Mouse (Mus musculus) lung, adult 2 months (tissue): ENCODE measurements around the gene Tnfrsf26.

Experiments
- CTCF ChIP-seq: fragments of 200-500 bp; IDR thresholded peaks from 2 replicates; pipeline ENCODE4 v1.5.1; 2011; ENCODE audit warnings: mild to moderate bottlenecking, low read length, control low read depth; ENCODE audit not compliant: insufficient read depth
- POLR2A ChIP-seq: fragments of 200-500 bp; IDR thresholded peaks from 2 replicates; pipeline ENCODE4 v1.6.1; 2011; ENCODE audit warnings: low read depth, mild to moderate bottlenecking, control low read depth, low read length, borderline replicate concordance; ENCODE audit errors: extremely low read depth

DNA sequence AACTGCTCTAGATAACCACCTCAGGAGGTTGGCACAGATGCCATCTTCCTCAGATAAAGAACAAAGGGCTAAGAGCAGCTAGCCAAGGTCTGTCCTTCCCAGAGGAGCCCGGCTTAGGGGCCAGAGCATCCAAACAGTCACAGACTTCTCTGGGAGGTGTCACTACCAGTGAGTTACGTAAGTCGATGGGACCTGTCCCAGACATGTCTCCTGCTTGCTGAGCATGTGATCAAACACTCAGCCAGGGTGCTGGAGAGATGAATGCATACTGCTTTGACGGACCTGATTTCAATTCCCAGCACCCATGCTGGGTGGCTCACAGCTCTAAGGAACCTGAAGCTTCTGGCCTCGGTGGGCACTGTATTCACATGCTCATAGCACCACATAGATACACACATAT lies 40.9 kb downstream of the Tnfrsf26 start:
- no peak for TF ChIP-seq POLR2A
- TF ChIP-seq CTCF: no peak
